Mouse (Mus musculus) hindbrain, embryonic 11.5 days (tissue): ENCODE data around the gene Tefm. TPM values are rescaled to one million over a fixed set of nuclear protein-coding genes. Genes with fewer than 3 reads are reported as not detected.
"Not testable (repeated sequence)": the region's sequence is repeated elsewhere in the genome, so short reads cannot be mapped to it uniquely, and the experiment has no call there.

Source experiments
- ATAC-seq: fragments of 200-750 bp; cut with Nextera tagmentation; 2 replicates; pipeline ENCODE4 v1.8.0; 2017; ENCODE audit warnings: mild to moderate bottlenecking, moderate TSS enrichment, moderate library complexity; ENCODE audit not compliant: low FRiP score
- DNase-seq: peaks from one replicate; pipeline ENCODE4 v3.0.0-alpha.2; 2015; ENCODE audit warnings: low spot score
- H3K27ac ChIP-seq: fragments of 300-500 bp; sonication (generic); 2 replicates; pipeline ENCODE4 v1.5.1; 2014; ENCODE audit warnings: mild to moderate bottlenecking, low read depth, low read length
- H3K27me3 ChIP-seq: fragments of 300-500 bp; sonication (generic); 2 replicates; pipeline ENCODE4 v1.6.1; 2014; ENCODE audit warnings: mild to moderate bottlenecking, low read length, moderate library complexity, mixed read lengths; ENCODE audit not compliant: control insufficient read depth, insufficient read depth
- H3K36me3 ChIP-seq: fragments of 300-500 bp; sonication (generic); 2 replicates; pipeline ENCODE4 v1.6.1; 2014; ENCODE audit warnings: mild to moderate bottlenecking, low read length, moderate library complexity, mixed read lengths; ENCODE audit not compliant: control insufficient read depth, insufficient read depth
- H3K4me1 ChIP-seq: fragments of 300-500 bp; sonication (generic); replicated peaks from 2 replicates; pipeline ENCODE4 v1.6.1; 2014; ENCODE audit warnings: low read length, mixed read lengths; ENCODE audit not compliant: control insufficient read depth, insufficient read depth
- H3K4me2 ChIP-seq: fragments of 300-500 bp; sonication (generic); replicated peaks from 2 replicates; pipeline ENCODE4 v1.6.1; 2014; ENCODE audit warnings: mild to moderate bottlenecking, low read depth, low read length
- H3K4me3 ChIP-seq: fragments of 300-500 bp; sonication (generic); 2 replicates; pipeline ENCODE4 v1.5.1; 2014; ENCODE audit warnings: low read depth, low read length
- H3K9ac ChIP-seq: fragments of 300-500 bp; sonication (generic); 2 replicates; pipeline ENCODE4 v1.6.1; 2014; ENCODE audit warnings: low read depth, low read length
- H3K9me3 ChIP-seq: fragments of 300-500 bp; sonication (generic); 2 replicates; pipeline ENCODE4 v1.6.1; 2016; ENCODE audit warnings: low read length; ENCODE audit not compliant: control insufficient read depth
- WGBS: fragments of 180-500 bp; shearing (Covaris S2); extraction: QIAGEN DNeasy Blood & Tissue Kit; methylation state at CpG from one replicate; pipeline ENCODE4 v1.1.7; 2014; 5-methylcytosine and 5-hydroxymethylcytosine counted together
- polyA plus RNA-seq: library from polyadenylated mRNA; unstranded; fragments of >200 nt; fragmentation: Nextera tagmentation; extraction: Ambion mirVana; gene quantifications from 2 replicates; pipeline ENCODE4 v1.2.1, GENCODE M21; 2014

Gene Tefm
- polyA plus RNA-seq, 1 experiment from 2014 or later, result 34.6 TPM

- peaks cover 26% of the 10 kb centered on the region for H3K27me3 ChIP-seq
- ATAC-seq (no peak), DNase-seq (no peak)
- no peak overlapping the region for H3K27ac ChIP-seq
- no peaks in the 10 kb centered on the region for H3K4me1 ChIP-seq
- H3K4me3 ChIP-seq, result no peak overlapping the region
- H3K9me3 ChIP-seq, result no peaks in the 10 kb centered on the region
- H3K4me2 ChIP-seq, result no peak overlapping the region
- H3K36me3 ChIP-seq, result no peaks in the 10 kb centered on the region
- WGBS, result 84% methylated on average over 2 of the region's 2 CpGs
- H3K9ac ChIP-seq, result no peak overlapping the region
These were observed 9.6 kb upstream of the Tefm start for GRCm38 (mm10) chr11:80151541-80151940.

- Histone ChIP-seq H3K4me1 (no peaks in the 10 kb centered on the region), H3K36me3 (no peaks in the 10 kb centered on the region), H3K4me2 (no peak overlapping the region), H3K9ac (no peak overlapping the region), H3K9me3 (no peaks in the 10 kb centered on the region), H3K27ac (no peak overlapping the region), H3K27me3 (peaks cover 26% of the 10 kb centered on the region), H3K4me3 (no peak overlapping the region)
- WGBS, result 81% methylated on average over 5 of the region's 5 CpGs
- ATAC-seq, result no peak
- DNase-seq, result no peak
These were observed 8.6 kb upstream of the Tefm start for GRCm38 (mm10) chr11:80150566-80150965.

GRCm38 (mm10) chr11:80149412-80150023, 7.5 kb upstream of the Tefm start:
- Histone ChIP-seq H3K27ac (no peak overlapping the region), H3K4me1 (no peaks in the 10 kb centered on the region), H3K36me3 (no peaks in the 10 kb centered on the region), H3K9me3 (no peaks in the 10 kb centered on the region), H3K4me3 (no peak overlapping the region), H3K9ac (no peak overlapping the region), H3K4me2 (no peak overlapping the region), H3K27me3 (peaks cover 17% of the 10 kb centered on the region)
- DNase-seq, result no peak
- no peak for ATAC-seq
- WGBS, result 87% methylated on average over 8 of the region's 8 CpGs

GRCm38 (mm10) chr11:80148974-80149373, 7.0 kb upstream of the Tefm start:
- 11% methylated on average over 1 of the region's 4 CpGs for WGBS
- not testable (repeated sequence) for H3K4me1 ChIP-seq, ATAC-seq, DNase-seq, H3K4me2 ChIP-seq, H3K27ac ChIP-seq, H3K36me3 ChIP-seq, H3K9me3 ChIP-seq, H3K4me3 ChIP-seq, H3K9ac ChIP-seq
- H3K27me3 ChIP-seq, result peaks cover 11% of the 10 kb centered on the region

GRCm38 (mm10) chr11:80148313-80148712, 6.3 kb upstream of the Tefm start:
- H3K36me3 ChIP-seq, result no peaks in the 10 kb centered on the region
- DNase-seq (no peak), ATAC-seq (no peak)
- no peaks in the 10 kb centered on the region for H3K4me1 ChIP-seq
- H3K4me2 ChIP-seq, result no peak overlapping the region
- 39% methylated on average over 1 of the region's 1 CpGs for WGBS
- H3K27me3 ChIP-seq, result peaks cover 5% of the 10 kb centered on the region; the same call in 1 of the 2 replicates
- no peak overlapping the region for H3K4me3 ChIP-seq
- H3K27ac ChIP-seq, result no peak overlapping the region
- H3K9me3 ChIP-seq, result no peaks in the 10 kb centered on the region
- H3K9ac ChIP-seq, result no peak overlapping the region

DNA sequence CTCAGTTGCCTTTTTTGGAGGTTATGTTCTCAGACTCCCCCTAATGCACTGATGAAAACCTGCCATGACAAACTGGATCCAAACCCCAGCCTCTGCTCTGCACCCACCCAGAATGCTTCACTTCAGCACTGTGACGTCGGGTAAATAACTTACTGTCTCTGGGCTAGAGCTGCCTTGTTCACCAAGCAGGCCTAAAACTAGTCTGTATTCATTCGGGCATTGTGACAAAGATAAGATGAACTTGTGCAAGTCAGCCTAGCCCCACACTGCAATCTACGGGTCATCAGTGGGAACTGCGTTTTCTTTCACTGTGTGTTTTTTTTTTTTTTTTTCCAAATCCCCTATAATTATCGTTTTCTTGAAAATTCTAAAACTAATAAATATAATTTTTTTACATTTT, 5.8 kb upstream of the Tefm start:
- Histone ChIP-seq H3K4me2 (no peak overlapping the region), H3K4me3 (no peak overlapping the region), H3K4me1 (no peaks in the 10 kb centered on the region; the same call in 1 of the 2 replicates), H3K9me3 (no peaks in the 10 kb centered on the region), H3K27me3 (no peaks in the 10 kb centered on the region), H3K27ac (no peak overlapping the region), H3K36me3 (no peaks in the 10 kb centered on the region), H3K9ac (no peak overlapping the region)
- no peak for DNase-seq
- ATAC-seq, result no peak
- 76% methylated on average over 6 of the region's 6 CpGs for WGBS

DNA sequence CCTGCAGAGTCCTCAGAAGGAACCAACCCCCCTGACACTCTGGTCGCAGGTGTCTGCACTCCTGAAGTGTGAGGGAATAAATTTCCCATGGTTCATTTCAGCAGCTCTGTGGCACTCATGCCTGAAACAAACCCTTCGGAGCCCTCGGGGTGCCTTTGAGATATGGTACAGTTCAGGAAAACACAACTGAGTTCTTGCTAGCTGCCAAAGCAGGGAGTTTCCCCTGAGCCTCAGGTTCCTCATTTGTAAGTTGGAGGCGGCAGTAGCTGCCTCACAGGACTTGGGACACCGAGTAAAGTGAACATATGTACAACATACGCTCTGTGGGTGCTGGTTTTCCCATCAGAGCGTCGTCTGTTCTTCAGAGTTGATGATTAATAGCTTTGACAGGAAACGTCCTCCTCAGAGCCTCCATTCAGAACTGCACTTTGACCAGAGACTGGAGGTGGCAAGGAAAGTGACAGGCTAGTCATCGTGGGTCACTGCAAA, 3.9 kb upstream of the Tefm start:
- Histone ChIP-seq H3K27me3 (no peaks in the 10 kb centered on the region), H3K9ac (no peak overlapping the region), H3K27ac (no peak overlapping the region), H3K4me2 (no peak overlapping the region), H3K4me3 (no peak overlapping the region), H3K9me3 (no peaks in the 10 kb centered on the region), H3K4me1 (no peaks in the 10 kb centered on the region; the same call in 1 of the 2 replicates), H3K36me3 (no peaks in the 10 kb centered on the region)
- ATAC-seq (no peak), DNase-seq (no peak)
- WGBS, result 56% methylated on average over 10 of the region's 10 CpGs

GRCm38 (mm10) chr11:80142872-80143271, 897 bp upstream of the Tefm start:
- Histone ChIP-seq H3K4me1 (no peaks in the 10 kb centered on the region; the same call in 1 of the 2 replicates), H3K36me3 (no peaks in the 10 kb centered on the region), H3K27me3 (no peaks in the 10 kb centered on the region), H3K4me2 (peak overlapping the region; percentile 66), H3K4me3 (no peak overlapping the region), H3K9ac (0 out of 2 replicates have a peak overlapping the region, but pooled peaks have one; percentile 11), H3K27ac (no peak overlapping the region), H3K9me3 (no peaks in the 10 kb centered on the region)
- 49% methylated on average over 8 of the region's 8 CpGs for WGBS
- DNase-seq, result no peak
- ATAC-seq, result no peak

- 88% methylated on average over 5 of the region's 5 CpGs for WGBS
- H3K9me3 ChIP-seq, result no peaks in the 10 kb centered on the region
- no peak overlapping the region for H3K9ac ChIP-seq
- DNase-seq (no peak), ATAC-seq (no peak)
- H3K27ac ChIP-seq, result no peak overlapping the region
- H3K4me1 ChIP-seq, result no peaks in the 10 kb centered on the region; the same call in 1 of the 2 replicates
- 0 out of 2 replicates have a peak, but pooled peaks cover 1% of the 10 kb centered on the region for H3K36me3 ChIP-seq
- H3K4me2 ChIP-seq, result no peak overlapping the region
- H3K27me3 ChIP-seq, result no peaks in the 10 kb centered on the region
- no peak overlapping the region for H3K4me3 ChIP-seq
These were observed 4.2 kb downstream of the Tefm start for GRCm38 (mm10) chr11:80137773-80138172.
